Comparison of ENCODE assay signal across 34 mouse cellular contexts in the genomic region with DNA sequence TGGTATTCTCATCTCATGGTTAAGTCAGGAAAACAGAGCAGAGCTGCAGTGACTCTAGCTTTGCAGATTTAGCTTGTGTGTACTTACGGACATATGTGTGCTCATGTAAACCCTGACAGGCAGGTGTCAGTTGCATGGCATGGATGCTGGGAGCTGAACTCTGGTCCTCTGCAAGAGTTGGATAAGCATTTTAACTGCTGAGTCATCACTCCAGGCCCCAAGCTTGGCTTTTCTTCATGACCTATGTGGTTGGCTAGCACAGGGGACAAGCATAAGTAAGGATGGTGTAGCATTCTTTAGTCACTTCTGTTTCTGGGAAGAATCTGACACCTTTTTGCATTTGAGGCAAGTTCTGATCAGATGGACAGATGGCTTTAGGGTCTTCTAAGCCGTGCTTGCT.
"Had no signal": no experiment of that assay in that cellular context is flagged by ENCODE, and none has a peak within 500 bp of the region (broad histone marks: within the 10 kb centered on the region; RNA-seq: fewer than 3 reads in every experiment).

No protein-coding gene starts in this region.

- H3K4me1 ChIP-seq: heart, embryonic 10.5 days; heart, embryonic 12.5 days; heart, embryonic 13.5 days; heart, embryonic 15.5 days; hindbrain, embryonic 10.5 days; hindbrain, embryonic 12.5 days; hindbrain, embryonic 13.5 days; hindbrain, embryonic 15.5 days; intestine, embryonic 15.5 days; kidney, embryonic 15.5 days had no signal

- H3K9me3 ChIP-seq: heart, embryonic 10.5 days; heart, embryonic 12.5 days; heart, embryonic 13.5 days; heart, embryonic 15.5 days; hindbrain, embryonic 10.5 days; hindbrain, embryonic 12.5 days; hindbrain, embryonic 13.5 days; hindbrain, embryonic 15.5 days; intestine, embryonic 15.5 days; kidney, embryonic 15.5 days had no signal

- H3K4me3 ChIP-seq: heart, embryonic 10.5 days; heart, embryonic 12.5 days; heart, embryonic 13.5 days; heart, embryonic 15.5 days; hindbrain, embryonic 10.5 days; hindbrain, embryonic 12.5 days; hindbrain, embryonic 13.5 days; hindbrain, embryonic 15.5 days; intestine, embryonic 15.5 days; kidney, embryonic 15.5 days; layer of hippocampus, adult 2 months had no signal

- H3K36me3 ChIP-seq: heart, embryonic 10.5 days; heart, embryonic 12.5 days; heart, embryonic 13.5 days; heart, embryonic 15.5 days; hindbrain, embryonic 10.5 days; hindbrain, embryonic 12.5 days; hindbrain, embryonic 13.5 days; hindbrain, embryonic 15.5 days; intestine, embryonic 15.5 days; kidney, embryonic 15.5 days had no signal

- H3K27me3 ChIP-seq: heart, embryonic 12.5 days; heart, embryonic 13.5 days; heart, embryonic 15.5 days; hindbrain, embryonic 12.5 days; hindbrain, embryonic 13.5 days; hindbrain, embryonic 15.5 days; intestine, embryonic 15.5 days; kidney, embryonic 15.5 days had no signal

- H3K27ac ChIP-seq: heart, embryonic 10.5 days; heart, embryonic 13.5 days; heart, embryonic 15.5 days; hindbrain, embryonic 10.5 days; hindbrain, embryonic 12.5 days; hindbrain, embryonic 13.5 days; hindbrain, embryonic 14.5 days; hindbrain, embryonic 15.5 days; hindbrain, postnatal 0 days; intestine, embryonic 15.5 days; kidney, embryonic 15.5 days; kidney, postnatal 0 days; layer of hippocampus, adult 2 months had no signal

- DNase-seq: heart, postnatal 10 days; heart, postnatal 14 days; heart, postnatal 36 days; heart, postnatal 4 days; kidney, adult 11 months; kidney, adult 18-20 months; kidney, adult 2 months; kidney, adult 8-10 months; kidney, adult 9 months; kidney, postnatal 10 days; kidney, postnatal 25 days; kidney, postnatal 36 days; kidney, postnatal 4 days; layer of hippocampus, adult 9-11 months; layer of hippocampus, postnatal 36 days had no signal

- H3K4me2 ChIP-seq: heart, embryonic 11.5 days; heart, embryonic 12.5 days; heart, embryonic 13.5 days; heart, embryonic 15.5 days; hindbrain, embryonic 12.5 days; hindbrain, embryonic 13.5 days; hindbrain, embryonic 14.5 days; hindbrain, embryonic 15.5 days; intestine, embryonic 15.5 days; kidney, embryonic 15.5 days had no signal

- ATAC-seq: hindbrain, embryonic 16.5 days; hindbrain, postnatal 0 days; inflammation-experienced regulatory T-cells, adult 6 months; intestine, embryonic 15.5 days; intestine, embryonic 16.5 days; intestine, postnatal 0 days had no signal

- H3K9ac ChIP-seq: heart, embryonic 12.5 days; heart, embryonic 13.5 days; heart, embryonic 15.5 days; hindbrain, embryonic 12.5 days; hindbrain, embryonic 13.5 days; hindbrain, embryonic 14.5 days; hindbrain, embryonic 15.5 days; intestine, embryonic 15.5 days; kidney, embryonic 15.5 days had no signal
